Mouse (Mus musculus): ENCODE data around the gene Ston2.

Ston2 gene

DNA sequence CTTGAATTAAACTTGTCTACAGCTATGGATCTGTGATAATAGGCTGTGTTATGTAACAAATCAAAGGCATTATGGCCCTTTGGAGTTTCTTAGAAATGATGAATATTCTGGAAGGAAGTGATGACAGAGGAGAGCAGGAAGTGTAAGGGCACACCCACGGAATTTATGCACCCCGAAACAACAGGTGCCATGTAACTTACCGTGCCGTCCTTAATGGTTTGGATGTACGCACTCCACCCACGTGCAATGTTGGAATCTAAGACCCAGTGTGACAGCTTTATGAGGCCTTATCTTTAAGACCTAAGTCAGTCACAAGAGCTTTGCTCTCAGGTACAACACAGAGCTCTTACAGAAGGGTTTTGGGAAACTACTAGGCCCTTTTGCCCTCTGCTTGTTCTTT, 124.9 kb downstream of the Ston2 start:
- no peak for DNase-seq (ENCODE audit: low read depth, low spot score)

DNA sequence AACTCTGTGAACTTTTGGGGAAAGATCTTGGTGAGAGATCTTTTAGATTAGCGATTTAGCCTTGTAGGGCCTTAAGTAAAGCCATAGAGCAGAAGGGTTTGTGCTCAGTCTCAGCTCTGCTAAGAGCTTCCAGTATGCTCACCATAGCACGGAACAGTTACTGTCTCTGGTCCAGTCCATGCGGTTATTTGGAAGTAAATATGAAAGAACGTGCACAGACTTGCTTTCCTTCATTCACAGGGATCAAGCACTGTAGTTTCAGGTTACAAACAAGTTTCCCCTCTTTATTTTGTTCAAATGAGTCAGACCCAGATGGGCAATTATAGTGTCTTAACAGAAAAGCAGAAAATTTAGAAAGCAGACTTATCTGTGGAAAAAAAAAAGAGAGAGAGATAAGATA, 125.3 kb downstream of the Ston2 start:
- DNase-seq (ENCODE audit: low read depth, low spot score): no peak

DNA sequence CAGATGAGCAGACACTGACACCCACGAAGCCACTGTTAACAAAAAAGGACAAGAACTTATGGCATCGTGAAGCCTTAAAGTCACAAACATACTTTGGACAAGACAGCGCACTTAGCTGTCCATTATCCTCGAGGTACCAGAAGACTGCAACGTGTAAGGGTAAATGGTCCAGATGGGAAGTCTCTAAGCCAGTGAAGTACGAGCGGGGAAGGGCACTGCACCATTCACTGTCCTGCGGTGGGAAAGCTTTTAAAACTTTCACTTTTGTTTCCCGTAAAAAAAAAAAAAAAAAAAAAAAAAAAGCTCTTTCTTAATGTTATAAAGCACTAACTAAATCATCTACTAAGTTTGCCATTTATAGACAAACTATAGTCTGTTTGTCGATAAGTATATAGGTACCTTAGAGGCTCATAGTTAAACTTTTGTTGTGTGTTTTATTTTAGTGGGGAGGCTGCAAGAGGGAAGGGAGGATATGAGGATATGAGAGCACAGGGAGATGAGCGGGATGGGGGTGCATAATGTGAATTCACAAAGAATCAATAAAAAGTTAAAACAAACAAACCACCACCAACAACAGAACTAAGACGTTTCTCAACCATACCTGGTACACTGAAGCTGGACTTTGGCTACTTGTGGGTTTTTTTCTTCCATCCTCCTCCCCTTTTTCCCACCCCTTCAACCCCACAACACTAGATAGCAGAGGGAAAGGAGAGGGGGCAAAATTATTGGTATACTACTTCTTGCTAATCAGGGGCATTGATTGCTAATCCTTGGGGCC, 127.4 kb downstream of the Ston2 start:
- no peak for DNase-seq (ENCODE audit: low read depth, low spot score)

DNA sequence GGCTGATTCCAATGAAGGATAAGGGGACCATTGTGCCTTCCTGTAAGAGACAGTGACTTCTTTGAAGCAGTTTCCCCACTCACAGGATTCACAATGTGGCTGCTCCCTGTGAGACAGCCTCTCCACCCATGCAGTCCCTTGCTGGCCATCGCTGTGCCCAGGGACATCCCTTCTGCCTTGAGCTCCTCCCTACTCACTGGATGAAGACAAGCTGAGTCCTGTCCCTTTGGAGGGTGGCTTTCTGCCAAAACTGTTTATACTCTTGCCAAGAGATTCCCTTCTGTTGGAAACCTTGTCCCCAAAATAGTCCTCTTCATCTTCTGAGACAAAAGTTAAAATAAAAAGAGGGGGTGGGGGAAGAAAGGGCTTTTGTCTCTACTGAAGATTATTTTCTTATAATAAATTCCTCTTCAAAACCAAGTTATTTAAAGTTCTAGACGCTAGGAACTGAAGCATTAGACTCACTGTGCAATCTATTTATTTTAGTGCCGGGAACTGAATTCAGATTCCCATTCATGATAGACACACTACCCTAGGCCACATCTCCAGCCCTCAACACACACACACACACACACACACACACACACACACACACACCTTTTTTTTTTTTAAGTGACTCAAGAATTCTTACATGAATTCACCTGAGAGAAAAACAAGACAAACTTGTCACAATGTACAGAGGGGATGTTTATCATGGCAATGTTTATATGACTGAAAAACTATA, 133.6 kb downstream of the Ston2 start:
- no peak for DNase-seq (ENCODE audit: low read depth, low spot score)

DNA sequence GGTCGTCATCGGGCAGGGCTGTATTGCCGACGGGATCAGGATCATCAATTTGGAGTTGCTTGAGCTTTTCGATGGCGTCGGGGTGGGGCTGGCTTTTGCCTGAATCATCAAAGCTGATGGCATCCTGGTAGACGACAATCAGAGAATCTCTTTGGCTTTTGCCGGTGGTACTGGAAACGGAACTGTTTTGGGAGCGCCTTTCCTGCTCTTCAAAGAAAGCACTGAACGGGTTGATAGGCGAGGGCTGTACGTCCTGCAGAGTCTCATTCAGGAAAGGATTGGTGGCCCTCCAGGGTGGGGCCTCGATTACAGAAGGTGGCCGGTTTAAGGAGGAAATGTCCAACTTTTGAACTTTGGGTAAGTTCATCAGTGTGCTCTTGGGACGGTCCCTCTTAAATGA, 139.8 kb downstream of the Ston2 start:
- DNase-seq (ENCODE audit: low read depth, low spot score): peak; percentile 53

DNA sequence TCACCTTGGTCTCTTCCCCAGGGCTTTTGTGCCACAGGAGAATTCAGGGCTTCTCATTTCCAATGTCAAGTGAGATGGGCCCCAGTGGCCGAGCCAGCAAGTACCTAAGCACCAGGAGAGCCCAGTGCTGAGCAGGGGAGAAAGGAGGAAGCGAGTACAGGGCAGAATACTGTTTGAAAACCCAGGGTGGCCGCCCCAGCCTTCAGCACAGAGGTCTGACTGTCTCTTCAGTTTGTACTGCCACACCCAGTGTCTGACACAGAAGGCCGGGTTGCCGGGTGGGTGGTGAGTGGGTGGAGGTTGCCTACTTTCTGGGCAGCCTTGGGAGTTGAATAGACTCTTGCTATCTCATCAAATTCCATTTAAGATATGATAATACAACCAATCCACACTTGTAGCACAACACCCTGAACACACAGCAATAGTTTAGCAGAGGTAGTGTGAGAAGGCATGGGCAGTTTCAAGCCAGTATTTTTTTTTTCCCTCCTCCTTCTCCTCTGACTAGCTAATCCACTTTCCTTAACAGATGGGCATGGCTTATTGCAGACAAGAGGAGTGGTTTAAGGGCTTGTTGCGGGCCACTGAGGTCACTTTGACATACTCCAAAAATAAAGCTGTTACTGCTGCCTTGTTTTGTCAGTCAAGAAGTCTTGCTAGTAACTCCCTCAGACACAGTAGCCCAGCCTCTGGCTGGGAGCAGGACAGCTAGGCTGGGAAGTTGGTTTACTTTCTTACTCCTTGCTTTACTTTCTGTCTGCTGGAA, 142.6 kb downstream of the Ston2 start:
- DNase-seq (ENCODE audit: low read depth, low spot score): no peak

DNA sequence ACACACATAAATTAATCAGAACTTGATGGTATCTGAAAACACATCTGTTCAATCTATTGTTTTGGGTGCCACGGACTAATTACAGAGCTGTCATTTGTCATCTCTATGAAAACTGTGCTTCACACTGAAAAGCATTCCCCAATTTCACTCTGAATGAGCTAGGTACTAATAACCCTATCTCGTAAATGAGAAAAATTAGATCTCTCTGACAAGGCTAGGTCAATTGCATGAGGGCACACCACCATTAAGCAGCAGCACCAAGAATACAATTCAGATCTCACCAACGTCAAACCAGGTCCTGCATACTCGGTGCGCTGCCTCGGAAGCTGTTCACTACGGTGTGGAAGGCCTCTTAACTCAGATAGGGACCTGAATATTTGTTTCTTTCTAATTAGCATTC, 145.0 kb downstream of the Ston2 start:
- no peak for DNase-seq (ENCODE audit: low read depth, low spot score)

DNA sequence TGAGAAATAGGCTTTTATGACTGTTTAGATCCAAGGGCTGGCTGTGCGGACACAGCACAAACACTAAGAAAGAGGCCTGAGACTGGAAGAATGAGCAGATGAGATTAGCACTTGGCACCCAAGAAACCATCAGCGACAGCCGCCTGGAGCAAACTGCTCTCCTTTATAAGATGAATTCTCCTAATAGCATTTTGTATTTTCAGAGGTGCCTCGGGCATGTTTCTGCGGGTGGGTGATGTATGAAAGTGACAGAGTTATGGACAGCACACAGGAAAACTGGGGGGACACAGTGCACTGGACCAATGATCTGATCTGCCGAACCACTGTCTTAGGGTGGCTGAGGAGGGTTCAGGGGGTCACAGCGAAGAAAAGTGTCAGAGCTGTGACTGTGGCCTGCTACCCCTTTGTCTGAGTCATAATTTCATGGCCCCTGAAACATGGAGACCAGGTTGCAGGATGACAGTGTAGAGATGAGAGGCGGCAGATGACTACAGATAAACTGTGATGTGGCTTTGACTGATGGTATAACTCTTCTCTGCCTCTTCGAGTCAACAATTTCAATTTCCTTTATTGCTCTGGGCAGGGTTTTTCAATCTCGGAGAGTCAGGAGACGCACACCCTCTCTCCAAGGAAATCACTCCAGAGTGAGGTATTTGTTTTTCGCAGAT, 145.6 kb downstream of the Ston2 start:
- DNase-seq (ENCODE audit: low read depth, low spot score): no peak

DNA sequence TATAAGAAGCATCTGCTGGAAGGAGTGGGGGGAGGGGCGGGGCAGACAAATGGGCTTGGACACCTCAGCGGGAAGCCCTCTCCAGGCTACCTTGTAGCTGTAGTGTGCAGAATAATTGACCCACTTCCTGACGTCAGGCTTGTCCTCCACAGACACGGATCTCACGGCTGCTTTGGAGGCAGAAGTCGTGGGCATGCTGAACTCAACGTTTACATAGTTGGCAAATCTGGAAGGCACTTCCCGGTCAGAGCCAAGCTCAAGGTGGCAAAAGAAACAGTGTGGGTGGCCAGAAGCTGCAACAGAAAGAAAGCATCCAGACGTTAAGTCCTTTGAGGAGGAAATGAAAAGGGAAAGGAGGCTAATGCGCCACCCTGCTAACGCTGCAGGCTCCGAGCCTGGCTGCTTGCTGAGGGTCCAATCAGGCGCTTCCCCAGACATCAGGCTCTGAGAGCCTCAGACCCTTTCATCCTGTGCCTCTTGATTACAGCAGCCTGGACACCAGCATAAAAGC, 146.5 kb downstream of the Ston2 start:
- DNase-seq (ENCODE audit: low read depth, low spot score): peak; percentile 48

DNA sequence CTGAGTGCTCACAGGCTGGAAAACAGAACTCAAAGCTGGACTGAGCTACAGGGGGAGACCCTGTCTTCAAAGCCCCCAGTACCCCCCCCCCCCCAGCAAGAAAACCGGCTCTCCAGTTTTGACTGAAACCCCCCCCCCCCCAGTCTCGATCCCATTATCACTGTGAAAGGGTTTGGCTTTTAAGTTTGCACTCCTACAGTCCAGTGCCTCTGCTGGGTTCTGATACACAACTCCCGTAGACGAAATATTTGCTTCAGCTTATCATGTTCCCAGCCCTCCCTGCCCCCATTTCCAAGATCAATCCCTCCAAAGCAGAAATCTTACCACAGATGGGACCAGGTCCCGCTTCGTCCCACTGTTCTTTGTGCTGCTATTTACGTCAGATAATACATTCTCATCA, 147.1 kb downstream of the Ston2 start:
- no peak for DNase-seq (ENCODE audit: low read depth, low spot score)

DNA sequence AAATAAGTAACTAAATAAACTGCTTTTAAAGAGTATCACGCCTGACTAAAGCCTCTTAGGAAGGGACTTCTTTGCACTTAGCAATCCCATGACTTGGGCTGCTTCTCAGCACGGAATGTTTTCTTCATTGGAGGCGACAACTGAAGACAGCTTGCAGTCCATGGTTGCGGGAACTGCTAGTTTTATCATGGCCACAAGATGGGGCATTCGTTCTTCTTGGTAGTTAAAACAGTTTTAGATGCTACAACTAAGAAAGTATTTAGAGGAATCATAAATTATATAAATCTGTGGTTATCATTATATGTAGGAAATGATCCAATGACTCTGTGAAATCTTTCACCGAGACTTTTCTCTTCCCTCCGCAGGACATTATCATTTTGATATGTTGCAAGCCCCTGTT, 147.5 kb downstream of the Ston2 start:
- DNase-seq (ENCODE audit: low read depth, low spot score): peak; percentile 57

DNA sequence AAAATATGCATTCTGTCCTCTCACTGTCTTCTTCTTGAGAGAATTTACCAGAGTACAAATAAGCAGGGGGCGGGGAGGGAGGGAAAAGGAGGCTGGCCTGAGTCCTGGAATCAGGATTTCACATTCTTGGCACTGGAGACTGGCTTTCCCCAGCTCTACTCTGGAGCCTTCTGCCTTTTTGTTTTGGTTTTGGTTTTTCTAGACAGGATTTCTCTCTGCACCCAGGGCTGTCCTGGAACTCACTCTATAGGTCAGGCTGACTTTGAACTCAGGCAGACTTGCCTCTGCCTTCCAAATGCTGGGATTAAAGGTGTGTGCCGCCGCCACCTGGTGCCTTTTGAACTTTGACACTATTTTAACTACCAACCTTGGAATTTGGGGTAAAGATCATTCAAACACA, 149.8 kb downstream of the Ston2 start:
- no peak for DNase-seq (ENCODE audit: low read depth, low spot score)

DNA sequence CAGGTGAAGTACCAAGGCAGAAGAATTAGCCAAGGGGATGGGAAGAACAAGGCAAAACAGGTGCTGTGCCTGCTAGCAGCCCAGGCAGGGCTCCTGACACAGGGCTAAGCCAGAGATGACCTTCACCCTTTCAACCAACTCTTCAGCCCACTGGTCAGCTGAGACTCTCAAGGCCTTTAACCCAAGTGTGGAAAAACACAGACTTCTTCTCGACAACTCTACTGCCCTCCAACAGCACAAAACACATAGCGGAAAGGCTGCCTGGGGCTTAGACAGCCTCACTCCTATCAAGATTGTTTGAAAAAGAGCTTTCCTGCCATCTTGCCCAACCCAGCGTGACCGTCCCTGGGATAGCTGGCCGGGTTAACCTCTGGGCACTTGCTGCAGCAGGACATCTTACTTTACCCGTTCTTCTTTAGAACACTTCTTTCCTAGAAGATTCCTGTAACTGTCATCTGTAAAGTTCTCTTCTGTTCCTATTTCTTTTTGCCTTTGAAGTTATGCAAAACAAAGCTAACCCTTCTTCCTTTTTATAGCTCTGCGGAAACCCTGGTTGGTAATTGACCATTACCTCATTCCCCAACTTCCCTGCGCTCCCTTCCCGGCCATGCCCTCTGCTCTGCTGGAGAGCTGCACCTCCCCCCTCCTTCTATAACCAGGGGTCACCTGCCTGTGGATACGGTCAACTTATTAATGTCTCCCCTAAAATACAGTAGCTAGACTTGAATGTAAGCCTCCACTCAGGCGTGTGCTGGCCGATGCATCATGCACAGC, 150.9 kb downstream of the Ston2 start:
- no peak for DNase-seq (ENCODE audit: low read depth, low spot score)

DNA sequence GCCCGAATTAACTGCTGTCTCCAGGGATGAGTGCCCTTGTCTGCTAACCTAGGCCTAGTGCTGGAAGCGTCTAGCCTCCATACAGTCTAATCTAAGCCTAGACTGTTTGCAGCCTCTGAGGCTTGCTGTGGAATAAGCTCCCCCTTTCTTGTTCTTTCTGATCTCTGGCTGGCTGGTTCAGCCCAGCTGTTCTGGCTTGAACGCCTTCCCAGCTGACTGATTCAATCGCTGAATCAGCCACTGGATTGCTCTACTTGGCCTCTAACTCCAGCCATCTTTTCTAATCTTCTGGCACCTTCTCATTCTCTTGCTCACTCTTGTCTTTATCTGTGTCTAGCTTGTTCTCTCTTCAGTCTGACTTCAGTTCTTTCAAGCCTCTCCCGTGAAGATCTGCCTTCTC, 161.7 kb downstream of the Ston2 start:
- DNase-seq (ENCODE audit: low read depth, low spot score): no peak

DNA sequence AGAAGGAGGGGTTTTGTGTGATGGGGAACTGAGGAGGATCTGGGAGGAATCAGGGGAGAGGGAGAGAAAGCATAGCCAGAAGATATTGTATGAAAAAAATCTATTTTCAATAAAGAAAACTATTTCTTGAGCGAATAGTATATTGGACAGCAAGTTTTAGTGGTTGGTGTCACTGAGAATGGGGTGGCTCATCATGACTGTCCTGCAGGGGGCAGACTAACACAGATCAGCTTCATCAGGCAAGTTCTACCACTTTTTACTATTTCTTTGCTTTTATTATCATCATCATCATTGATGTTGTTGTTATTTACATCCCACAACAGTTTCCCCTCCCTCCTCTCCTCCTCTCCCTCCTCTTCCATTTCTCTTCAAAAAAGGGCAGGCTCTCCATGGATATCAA, 163.2 kb downstream of the Ston2 start:
- peak; percentile 40 for DNase-seq (ENCODE audit: low read depth, low spot score)

DNA sequence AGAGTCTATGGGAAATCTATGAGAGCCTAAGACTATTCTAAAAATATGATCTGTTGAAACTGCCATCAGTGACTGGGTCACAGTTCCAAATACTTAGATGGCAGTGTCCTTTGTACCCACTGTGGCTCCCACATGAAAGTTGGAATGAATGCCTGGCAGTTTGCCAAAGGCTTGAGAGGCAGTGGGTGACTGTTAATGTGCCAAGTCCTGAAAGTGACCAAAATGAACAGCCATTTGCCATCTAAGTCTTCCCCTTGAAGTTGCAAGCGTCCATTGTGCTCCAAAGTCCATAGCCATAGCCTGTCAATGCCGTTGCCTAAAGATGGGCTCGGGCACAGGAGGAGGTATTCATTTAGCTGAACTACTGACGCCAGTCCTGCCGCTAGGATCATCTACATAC, 178.8 kb downstream of the Ston2 start:
- no peak for DNase-seq (ENCODE audit: low read depth, low spot score)

DNA sequence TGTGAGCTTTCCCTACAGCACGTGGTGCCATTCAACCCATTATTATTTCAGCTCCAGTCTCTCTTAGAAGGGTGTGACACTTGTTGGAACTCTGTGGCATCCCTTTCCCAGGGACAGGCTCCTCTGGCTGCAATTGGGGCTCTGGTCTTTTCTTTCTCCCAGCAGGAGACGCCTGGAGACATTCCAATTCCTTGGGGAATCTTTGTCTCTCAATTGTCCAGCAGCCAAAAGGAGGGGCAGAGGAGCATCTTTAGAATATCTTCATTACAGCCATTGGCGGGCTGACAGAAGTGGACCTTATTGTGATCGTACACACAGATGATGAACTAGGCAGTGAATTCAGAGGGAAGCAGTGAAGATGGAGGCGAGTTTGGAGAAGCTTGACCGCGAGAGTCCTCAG, 180.5 kb downstream of the Ston2 start:
- DNase-seq (ENCODE audit: low read depth, low spot score): peak; percentile 88

DNA sequence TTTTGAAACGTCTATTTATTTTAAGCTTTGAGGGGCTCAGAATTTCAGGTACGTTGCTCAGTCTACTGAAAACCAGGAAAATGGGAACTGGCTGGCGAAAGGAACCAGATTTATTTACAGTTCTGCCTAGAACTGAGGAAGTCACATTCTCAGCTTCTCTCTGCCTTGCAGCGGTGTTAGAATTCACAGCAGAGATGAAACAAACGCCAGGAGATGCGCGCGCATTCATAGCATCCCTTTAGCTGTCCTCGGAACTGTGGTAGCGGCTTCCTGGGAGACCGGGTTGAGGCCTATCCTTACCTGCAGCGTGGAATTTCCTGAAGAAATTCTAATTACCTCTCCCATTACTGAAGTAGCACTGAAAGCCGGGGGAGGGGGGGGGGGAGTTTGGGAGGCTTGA, 181.5 kb downstream of the Ston2 start:
- DNase-seq (ENCODE audit: low read depth, low spot score): peak; percentile 43

DNA sequence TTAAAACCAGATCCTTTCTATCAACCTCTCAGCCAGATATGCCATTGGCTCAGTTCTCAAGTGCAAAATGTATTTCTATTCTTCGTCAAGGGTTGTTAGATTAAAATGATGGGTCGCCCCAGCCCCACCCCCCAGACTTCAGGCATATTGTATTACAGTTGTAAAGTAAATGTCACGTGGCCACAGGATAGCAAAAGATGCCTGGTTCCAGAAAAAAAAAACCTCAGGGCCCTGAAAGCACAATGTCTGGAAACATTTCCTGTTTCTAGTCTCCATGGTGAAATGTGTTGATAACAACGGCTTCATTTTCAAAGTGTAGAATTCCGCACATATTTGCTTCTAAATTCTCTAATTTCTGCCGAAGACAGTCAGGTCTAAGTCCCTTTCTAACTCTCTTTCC, 183.6 kb downstream of the Ston2 start:
- no peak for DNase-seq (ENCODE audit: low read depth, low spot score)

DNA sequence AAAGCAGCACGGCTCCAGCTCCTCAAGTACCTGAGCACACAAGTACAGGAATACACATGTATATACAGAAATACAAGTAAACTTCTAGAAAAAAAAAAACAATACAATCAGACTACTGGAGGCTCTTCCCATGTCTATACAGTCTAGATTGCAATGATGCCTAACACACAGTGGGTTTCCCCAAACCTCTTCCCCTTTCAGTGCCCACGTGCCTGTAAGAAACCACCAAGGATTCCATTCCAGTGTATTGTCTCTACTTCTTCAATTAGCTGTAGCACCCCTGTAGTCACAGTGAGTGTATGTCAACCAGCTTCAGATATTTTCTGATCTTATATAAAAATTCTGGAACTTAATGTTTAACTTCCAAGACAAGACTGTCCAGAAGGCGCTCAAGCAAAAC, 196.1 kb downstream of the Ston2 start:
- no peak for DNase-seq (ENCODE audit: low read depth, low spot score)

DNA sequence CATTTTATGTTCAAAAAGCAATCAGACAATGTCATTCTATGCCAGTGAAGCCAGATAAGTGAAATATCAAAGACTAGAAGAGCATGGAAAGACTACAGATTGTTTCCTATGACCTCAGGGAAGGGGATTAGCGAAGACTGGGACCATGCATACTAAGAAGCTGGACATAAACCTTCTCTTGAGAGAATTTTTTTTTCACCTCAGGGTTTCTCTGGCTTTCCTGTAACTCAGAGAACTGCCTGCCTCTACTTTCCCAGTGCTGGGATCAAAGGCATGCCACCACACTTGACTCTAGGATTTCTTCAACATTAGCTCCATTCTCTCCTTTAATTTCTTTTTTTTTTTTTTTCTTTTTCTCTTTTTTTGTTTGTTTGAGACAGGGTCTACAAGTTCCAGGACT, 197.0 kb downstream of the Ston2 start:
- DNase-seq (ENCODE audit: low read depth, low spot score): no peak

All from ES-CJ7 (cell line).